Mouse (Mus musculus): ENCODE results near the gene Otos.

DNA sequence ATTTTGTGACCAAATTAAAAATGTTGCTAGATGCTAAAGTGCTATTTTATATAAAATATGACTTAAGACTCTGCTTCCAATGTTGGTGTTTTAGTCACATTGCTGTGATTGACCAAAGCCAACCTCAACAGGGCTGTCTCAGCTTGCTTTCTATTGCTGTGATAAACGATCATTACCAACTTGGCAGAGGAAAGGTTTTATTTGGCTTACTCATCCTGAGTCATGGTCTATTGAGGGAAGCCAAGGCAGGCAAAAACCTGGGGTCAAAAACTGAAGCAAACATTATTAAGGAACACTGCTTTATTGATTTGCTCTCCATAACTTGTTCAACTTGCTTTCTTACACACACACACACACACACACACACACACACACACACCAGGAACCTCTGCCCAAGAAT is 32.6 kb downstream of the Otos start:
- no peak for TF ChIP-seq POLR2A (IDR thresholded peaks at IDR 0.05; ENCODE audit: extremely low read depth, insufficient read depth, low read length)
- TF ChIP-seq CTCF (IDR thresholded peaks at IDR 0.05; ENCODE audit: extremely low read depth, insufficient read depth, low read length), result no peak
